Mouse (Mus musculus): ENCODE measurements around the gene Wnk2.

Gene Wnk2

GRCm38 (mm10) chr13:49053333-49053732 lies 94.5 kb downstream of the Wnk2 start:
- intact Hi-C loops (cut with DNase I), result no loop called here

GRCm38 (mm10) chr13:49052512-49052911 lies 95.3 kb downstream of the Wnk2 start:
- intact Hi-C loops (cut with DNase I), result no loop called here

- intact Hi-C loops (cut with DNase I), result no loop called here
These were observed 100.4 kb downstream of the Wnk2 start for GRCm38 (mm10) chr13:49047393-49047792.

GRCm38 (mm10) chr13:49044145-49044561 lies 103.7 kb downstream of the Wnk2 start:
- intact Hi-C loops (cut with DNase I), result no loop called here

GRCm38 (mm10) chr13:49042371-49042770 lies 105.4 kb downstream of the Wnk2 start:
- intact Hi-C loops (cut with DNase I), result no loop called here

- intact Hi-C loops (cut with DNase I), result no loop called here
These were observed 110.8 kb downstream of the Wnk2 start for GRCm38 (mm10) chr13:49036928-49037574.

- intact Hi-C loops (cut with DNase I), result no loop called here
These were observed 111.4 kb downstream of the Wnk2 start for GRCm38 (mm10) chr13:49036436-49036835.

- intact Hi-C loops (cut with DNase I), result no loop called here
These were observed 116.8 kb downstream of the Wnk2 start for GRCm38 (mm10) chr13:49031029-49031428.

GRCm38 (mm10) chr13:49028757-49029539 lies 118.9 kb downstream of the Wnk2 start:
- intact Hi-C loops (cut with DNase I), result no loop called here

GRCm38 (mm10) chr13:49027057-49027456 lies 120.8 kb downstream of the Wnk2 start:
- intact Hi-C loops (cut with DNase I), result no loop called here

GRCm38 (mm10) chr13:49025521-49025920 lies 122.3 kb downstream of the Wnk2 start:
- intact Hi-C loops (cut with DNase I), result no loop called here

GRCm38 (mm10) chr13:49024763-49025162 lies 123.1 kb downstream of the Wnk2 start:
- intact Hi-C loops (cut with DNase I), result no loop called here

GRCm38 (mm10) chr13:49021693-49022092 lies 126.1 kb downstream of the Wnk2 start:
- intact Hi-C loops (cut with DNase I), result no loop called here

GRCm38 (mm10) chr13:49020152-49020551 lies 127.7 kb downstream of the Wnk2 start:
- intact Hi-C loops (cut with DNase I), result no loop called here

- intact Hi-C loops (cut with DNase I), result no loop called here
These were observed 130.4 kb downstream of the Wnk2 start for GRCm38 (mm10) chr13:49017375-49017774.

- intact Hi-C loops (cut with DNase I), result no loop called here
These were observed 131.5 kb downstream of the Wnk2 start for GRCm38 (mm10) chr13:49016311-49016761.

- intact Hi-C loops (cut with DNase I), result no loop called here
These were observed 132.2 kb downstream of the Wnk2 start for GRCm38 (mm10) chr13:49015366-49016306.

- intact Hi-C loops (cut with DNase I), result no loop called here
These were observed 134.5 kb downstream of the Wnk2 start for GRCm38 (mm10) chr13:49013206-49013794.

GRCm38 (mm10) chr13:49001691-49002090 lies 146.1 kb downstream of the Wnk2 start:
- intact Hi-C loops (cut with DNase I), result loop anchor here (10.0 kb wide), 1 partner anchor 197 kb away; no protein-coding TSS in a partner anchor

GRCm38 (mm10) chr13:48998591-48998990 lies 149.2 kb downstream of the Wnk2 start:
- intact Hi-C loops (cut with DNase I), result loop anchor here (5.0 kb wide), 1 partner anchor 341 kb away; no protein-coding TSS in a partner anchor

- intact Hi-C loops (cut with DNase I), result loop anchor here (5.0 kb wide), 1 partner anchor 339 kb away; no protein-coding TSS in a partner anchor
These were observed 151.1 kb downstream of the Wnk2 start for GRCm38 (mm10) chr13:48996731-48997130.

Data from adrenal gland (tissue).